Mouse (Mus musculus): ENCODE data around the gene Gm42688.

- TF ChIP-seq CTCF (IDR thresholded peaks at IDR 0.05; ENCODE audit: borderline replicate concordance, insufficient read depth, low read length) (no peak), POLR2A (IDR thresholded peaks at IDR 0.05; ENCODE audit: low read depth, low read length) (no peak)
Measured at GRCm38 (mm10) chr6:83140044-83140443, 38.6 kb downstream of the Gm42688 start.
